9 mouse cellular contexts compared by ENCODE assay signal in genomic region chr10:39558492-39559005, GRCm38 (mm10). TPM values are rescaled to one million over a fixed set of nuclear protein-coding genes. Genes with fewer than 3 reads are reported as not detected.
DNase-seq lines count a peak whose midpoint lies in the region; ATAC-seq and TF ChIP-seq lines count a peak whose summit lies in the region.
"Had no signal": no experiment of that assay in that cellular context is flagged by ENCODE, and none has a peak within 500 bp of the region (broad histone marks: within the 10 kb centered on the region; RNA-seq: fewer than 3 reads in every experiment).

No protein-coding gene starts in this region.

- no peaks in the 10 kb centered on the region for H3K27me3 ChIP-seq in kidney, embryonic 15.5 days
- H3K27me3 ChIP-seq in forebrain, embryonic 13.5 days, result no peaks in the 10 kb centered on the region
- no peaks in the 10 kb centered on the region for H3K27me3 ChIP-seq in hindbrain, postnatal 0 days (ENCODE audit: insufficient read depth, low read length)
- no peaks in the 10 kb centered on the region for H3K27me3 ChIP-seq in neural tube, embryonic 14.5 days (ENCODE audit: control insufficient read depth, insufficient read depth, low read length)

- no peak overlapping the region for H3K4me3 ChIP-seq in kidney, embryonic 15.5 days (replicated peaks)
- H3K4me3 ChIP-seq in forebrain, embryonic 13.5 days, result no peak overlapping the region
- no peak overlapping the region for H3K4me3 ChIP-seq in hindbrain, postnatal 0 days (ENCODE audit: low read length)
- no peak overlapping the region for H3K4me3 ChIP-seq in neural tube, embryonic 14.5 days (ENCODE audit: low read depth, low read length)

- H3K4me1 ChIP-seq in kidney, embryonic 15.5 days, result peaks cover 99% of the 10 kb centered on the region
- H3K4me1 ChIP-seq in forebrain, embryonic 13.5 days, result peaks cover 67% of the 10 kb centered on the region
- peaks cover 22% of the 10 kb centered on the region for H3K4me1 ChIP-seq in hindbrain, postnatal 0 days (ENCODE audit: insufficient read depth, low read length)
- H3K4me1 ChIP-seq in neural tube, embryonic 14.5 days (ENCODE audit: control insufficient read depth, insufficient read depth, low read length), result peaks cover 37% of the 10 kb centered on the region

- H3K27ac ChIP-seq in kidney, embryonic 15.5 days, result peak overlapping the region; percentile 92
- H3K27ac ChIP-seq in forebrain, embryonic 13.5 days, result peak overlapping the region; percentile 57
- H3K27ac ChIP-seq in hindbrain, postnatal 0 days, result peak overlapping the region; percentile 68; the same call in 1 of the 2 replicates
- peak overlapping the region; percentile 78 for H3K27ac ChIP-seq in neural tube, embryonic 14.5 days (ENCODE audit: low read depth, low read length)

- no peak for DNase-seq in kidney, postnatal 10 days
- no peak for DNase-seq in hindbrain, postnatal 0 days (ENCODE audit: low spot score)
- no peak for DNase-seq in right cerebral cortex, adult 18-20 months
- DNase-seq in spleen, postnatal 4 days (ENCODE audit: low spot score in 2 of 2), result no peak
- DNase-seq: cerebellum, postnatal 10 days; thymus, adult 18-20 months had no signal

- no peak for TF ChIP-seq CTCF in hindbrain, postnatal 0 days (IDR thresholded peaks at IDR 0.05; ENCODE audit: low read depth)

- no peak overlapping the region for H3K4me2 ChIP-seq in kidney, embryonic 15.5 days
- no peak overlapping the region for H3K4me2 ChIP-seq in forebrain, embryonic 13.5 days
- no peak overlapping the region for H3K4me2 ChIP-seq in hindbrain, postnatal 0 days (ENCODE audit: low read depth, low read length)
- H3K4me2 ChIP-seq in neural tube, embryonic 14.5 days (ENCODE audit: low read depth, low read length), result no peak overlapping the region

- 35% methylated on average over 5 of the region's 5 CpGs for WGBS in kidney, embryonic 15.5 days
- 41% methylated on average over 5 of the region's 5 CpGs for WGBS in forebrain, embryonic 13.5 days
- 43% methylated on average over 5 of the region's 5 CpGs for WGBS in hindbrain, postnatal 0 days
- WGBS in neural tube, embryonic 14.5 days, result 36% methylated on average over 5 of the region's 5 CpGs

- H3K36me3 ChIP-seq in kidney, embryonic 15.5 days, result no peaks in the 10 kb centered on the region; the same call in 1 of the 2 replicates
- peaks cover 20% of the 10 kb centered on the region for H3K36me3 ChIP-seq in forebrain, embryonic 13.5 days (ENCODE audit: poor library complexity, severe bottlenecking)
- H3K36me3 ChIP-seq in hindbrain, postnatal 0 days (ENCODE audit: insufficient read depth, low read length), result 0 out of 2 replicates have a peak, but pooled peaks cover 4% of the 10 kb centered on the region
- H3K36me3 ChIP-seq in neural tube, embryonic 14.5 days (ENCODE audit: control insufficient read depth, insufficient read depth, low read length), result peaks cover 3% of the 10 kb centered on the region; the same call in 1 of the 2 replicates

- no peak overlapping the region for H3K9ac ChIP-seq in kidney, embryonic 15.5 days
- H3K9ac ChIP-seq in forebrain, embryonic 13.5 days, result peak overlapping the region; percentile 45; the same call in 1 of the 2 replicates
- H3K9ac ChIP-seq in hindbrain, postnatal 0 days (replicated peaks; ENCODE audit: low read length), result no peak overlapping the region
- H3K9ac ChIP-seq in neural tube, embryonic 14.5 days (replicated peaks; ENCODE audit: low read depth, low read length), result 0 out of 2 replicates have a peak overlapping the region, but pooled peaks have one; percentile 4

- no peaks in the 10 kb centered on the region for H3K9me3 ChIP-seq in kidney, embryonic 15.5 days (replicated peaks)
- H3K9me3 ChIP-seq in forebrain, embryonic 13.5 days (replicated peaks), result no peaks in the 10 kb centered on the region
- no peaks in the 10 kb centered on the region for H3K9me3 ChIP-seq in hindbrain, postnatal 0 days (ENCODE audit: low read length)
- H3K9me3 ChIP-seq in neural tube, embryonic 14.5 days (ENCODE audit: control insufficient read depth, low read length), result no peaks in the 10 kb centered on the region

- 0 out of 2 replicates have a peak, but pooled peaks have one; percentile 18 for ATAC-seq in kidney, embryonic 15.5 days (replicated peaks; ENCODE audit: low FRiP score)
- ATAC-seq in forebrain, embryonic 13.5 days, result peak; percentile 14; the same call in 1 of the 2 replicates
- no peak for ATAC-seq in hindbrain, postnatal 0 days
- no peak for ATAC-seq in neural tube, embryonic 14.5 days (ENCODE audit: low read depth)

RNA-seq across cellular contexts. Expression of gene Traf3ip2, which starts 54.2 kb away (rescaled TPM):
- 15.9 and 18.5 TPM in 2 replicates for polyA plus RNA-seq in kidney, embryonic 15.5 days (2015; fragmentation: Nextera tagmentation; extraction: Ambion mirVana)
- 3.6 and 4.6 TPM in 2 replicates for polyA plus RNA-seq in forebrain, embryonic 13.5 days (2015; fragmentation: Nextera tagmentation; extraction: Ambion mirVana)
- 5.3 and 9.6 TPM in 2 replicates for total RNA-seq in hindbrain, postnatal 0 days (2014; rRNA removed)
- 5.7 and 6.2 TPM in 2 replicates for polyA plus RNA-seq in hindbrain, postnatal 0 days (2015; fragmentation: Nextera tagmentation; extraction: Ambion mirVana)
- polyA plus RNA-seq in neural tube, embryonic 14.5 days (2014; fragmentation: Nextera tagmentation; extraction: Ambion mirVana), result 5.7 and 6.1 TPM in 2 replicates

Comparison
In these comparisons a context has a peak if more than half of its experiments do, and no peak if none do; other contexts are left out.
1. ATAC-seq: peak in kidney, embryonic 15.5 days (single experiment) and forebrain, embryonic 13.5 days (single experiment); none in hindbrain, postnatal 0 days (single experiment) and neural tube, embryonic 14.5 days (single experiment).
2. H3K9ac ChIP-seq: peak in forebrain, embryonic 13.5 days (single experiment) and neural tube, embryonic 14.5 days (single experiment); none in kidney, embryonic 15.5 days (single experiment) and hindbrain, postnatal 0 days (single experiment).
3. Peak in every context shown above with its lines, with median percentiles within 50 percentile points of each other: H3K27ac ChIP-seq.